Mouse (Mus musculus): ENCODE measurements around the gene Slc18b1. TPM values are rescaled to one million over a fixed set of nuclear protein-coding genes. Genes with fewer than 3 reads are reported as not detected.

Gene Slc18b1
- polyA plus RNA-seq, 1 experiment from 2014 or later: 10.4 TPM

DNA sequence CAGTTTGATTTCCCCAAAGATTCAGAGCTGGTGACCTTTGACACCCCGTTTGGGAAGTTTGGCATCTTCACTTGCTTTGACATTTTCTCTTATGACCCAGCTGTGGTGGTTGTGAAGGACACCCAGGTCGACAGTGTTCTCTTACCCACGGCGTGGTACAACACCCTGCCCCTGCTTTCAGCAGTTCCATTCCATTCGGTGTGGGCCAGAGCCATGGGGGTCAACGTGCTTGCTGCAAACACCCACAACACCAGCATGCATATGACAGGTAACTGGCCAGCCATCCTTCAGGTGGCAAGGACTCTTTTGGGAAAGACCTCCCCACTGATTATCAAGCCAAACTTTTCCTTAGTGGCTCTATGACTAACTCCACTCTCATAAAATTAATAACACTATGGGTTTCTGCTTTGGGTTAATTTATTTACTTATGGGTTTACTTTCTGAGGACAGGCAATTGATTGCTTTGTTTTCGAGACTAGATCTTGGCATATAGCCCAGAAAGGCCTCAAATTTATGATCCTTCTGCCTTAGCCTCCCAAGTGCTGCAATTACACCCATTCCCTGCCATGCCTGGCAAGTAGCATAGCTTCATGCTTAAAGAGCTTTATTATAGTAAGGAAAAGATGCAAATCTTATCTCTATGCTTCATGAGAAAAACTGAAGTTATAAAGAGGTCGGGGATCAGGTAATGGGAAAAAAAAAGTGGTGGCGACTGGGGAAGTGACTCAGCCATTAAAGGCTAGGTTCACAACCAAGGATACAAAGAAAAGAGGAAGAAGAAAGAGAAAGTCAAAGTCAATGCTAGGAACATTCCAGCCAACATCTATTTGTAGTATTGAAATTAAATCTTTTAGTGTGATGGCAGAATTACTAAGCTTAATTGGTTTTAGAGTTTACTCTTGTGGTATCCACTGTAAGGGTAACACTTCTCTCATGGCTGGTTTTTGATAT, 67.9 kb downstream of the Slc18b1 start:
- H3K27ac ChIP-seq (replicated peaks): no peak overlapping the region
- DNase-seq (ENCODE audit: low spot score): no peak
- 85% methylated on average over 9 of the region's 9 CpGs for WGBS
- peaks cover 12% of the 10 kb centered on the region for H3K9me3 ChIP-seq (replicated peaks)
- H3K27me3 ChIP-seq (ENCODE audit: low read depth, poor library complexity, severe bottlenecking): no peaks in the 10 kb centered on the region
- H3K4me3 ChIP-seq: no peak overlapping the region
- no peaks in the 10 kb centered on the region for H3K4me1 ChIP-seq
- H3K36me3 ChIP-seq: no peaks in the 10 kb centered on the region

Other genes with a start within 250 kb of the Slc18b1 start
- 112 and 145 TPM in 2 replicates for gene Rps12, start 9.7 kb upstream of the Slc18b1 start, polyA plus RNA-seq (2016; fragmentation: Nextera tagmentation; extraction: Ambion mirVana)
- gene Vnn3, start 54.5 kb downstream of the Slc18b1 start, polyA plus RNA-seq (2016; fragmentation: Nextera tagmentation; extraction: Ambion mirVana): not detected in 2 replicates
- gene Vnn1, start 97.7 kb downstream of the Slc18b1 start, polyA plus RNA-seq (2016; fragmentation: Nextera tagmentation; extraction: Ambion mirVana): 2.2 and 3.5 TPM in 2 replicates
- not detected in 2 replicates for gene Taar1, start 123.4 kb downstream of the Slc18b1 start, polyA plus RNA-seq (2016; fragmentation: Nextera tagmentation; extraction: Ambion mirVana)
- not detected in 2 replicates for gene Taar2, start 141.6 kb downstream of the Slc18b1 start, polyA plus RNA-seq (2016; fragmentation: Nextera tagmentation; extraction: Ambion mirVana)
- gene Taar3, start 152.6 kb downstream of the Slc18b1 start, polyA plus RNA-seq (2016; fragmentation: Nextera tagmentation; extraction: Ambion mirVana): not detected in 2 replicates
- gene Taar4, start 163.5 kb downstream of the Slc18b1 start, polyA plus RNA-seq (2016; fragmentation: Nextera tagmentation; extraction: Ambion mirVana): not detected in 2 replicates
- gene Taar5, start 173.7 kb downstream of the Slc18b1 start, polyA plus RNA-seq (2016; fragmentation: Nextera tagmentation; extraction: Ambion mirVana): not detected in 2 replicates
- not detected in 2 replicates for gene Taar6, start 188.7 kb downstream of the Slc18b1 start, polyA plus RNA-seq (2016; fragmentation: Nextera tagmentation; extraction: Ambion mirVana)
- not detected in 2 replicates for gene Taar7a, start 196.5 kb downstream of the Slc18b1 start, polyA plus RNA-seq (2016; fragmentation: Nextera tagmentation; extraction: Ambion mirVana)
- gene Taar7b, start 203.0 kb downstream of the Slc18b1 start, polyA plus RNA-seq (2016; fragmentation: Nextera tagmentation; extraction: Ambion mirVana): not detected in 2 replicates
- gene Taar7d, start 230.2 kb downstream of the Slc18b1 start, polyA plus RNA-seq (2016; fragmentation: Nextera tagmentation; extraction: Ambion mirVana): not detected in 2 replicates
- gene Taar7e, start 240.6 kb downstream of the Slc18b1 start, polyA plus RNA-seq (2016; fragmentation: Nextera tagmentation; extraction: Ambion mirVana): not detected in 2 replicates

All from midbrain, embryonic 10.5 days (tissue).